Mouse (Mus musculus) spleen, adult 2 months (tissue): ENCODE data around the gene Wdr27.

Experiments used
- CTCF ChIP-seq: fragments of 200-500 bp; IDR thresholded peaks from 2 replicates; pipeline ENCODE4 v1.5.1; 2011; ENCODE audit warnings: mild to moderate bottlenecking, inconsistent platforms; ENCODE audit not compliant: insufficient read depth, insufficient read length, insufficient replicate concordance; ENCODE audit errors: extremely low read depth
- POLR2A ChIP-seq: fragments of 200-500 bp; IDR thresholded peaks from 2 replicates; pipeline ENCODE4 v1.6.1; 2011; ENCODE audit warnings: low read depth, low read length, inconsistent platforms

- TF ChIP-seq CTCF (no peak), POLR2A (no peak)
Observed at GRCm38 (mm10) chr17:14912981-14913380, 30.0 kb downstream of the Wdr27 start.
